Mouse (Mus musculus) heart, embryonic 11.5 days (tissue): ENCODE results near the gene Rnd1. TPM values are rescaled to one million over a fixed set of nuclear protein-coding genes. Genes with fewer than 3 reads are reported as not detected.
A peak's percentile ranks its signal among the peaks of the same experiment; 100 is the strongest.

Experiments
- ATAC-seq: fragments of 200-750 bp; cut with Nextera tagmentation; replicated peaks from 2 replicates; pipeline ENCODE4 v1.8.0; 2017; ENCODE audit warnings: moderate library complexity; ENCODE audit not compliant: insufficient number of reproducible peaks, low FRiP score, low TSS enrichment
- H3K27ac ChIP-seq: fragments of 300-500 bp; sonication (generic); 2 replicates; pipeline ENCODE4 v1.5.1; 2014; ENCODE audit warnings: mild to moderate bottlenecking, low read depth, low read length
- H3K27me3 ChIP-seq: fragments of 300-500 bp; sonication (generic); 2 replicates; pipeline ENCODE4 v1.6.1; 2014; ENCODE audit warnings: mild to moderate bottlenecking, low read length, mixed read lengths; ENCODE audit not compliant: control insufficient read depth, insufficient read depth
- H3K36me3 ChIP-seq: fragments of 300-500 bp; sonication (generic); 2 replicates; pipeline ENCODE4 v1.6.1; 2014; ENCODE audit warnings: mild to moderate bottlenecking, low read length, moderate library complexity, mixed read lengths; ENCODE audit not compliant: control insufficient read depth, insufficient read depth
- H3K4me1 ChIP-seq: fragments of 300-500 bp; sonication (generic); 2 replicates; pipeline ENCODE4 v1.6.1; 2014; ENCODE audit warnings: low read length; ENCODE audit not compliant: control insufficient read depth, insufficient read depth
- H3K4me2 ChIP-seq: fragments of 300-500 bp; sonication (generic); 2 replicates; pipeline ENCODE4 v1.6.1; 2014; ENCODE audit warnings: mild to moderate bottlenecking, moderate library complexity
- H3K4me3 ChIP-seq: fragments of 300-500 bp; sonication (generic); 2 replicates; pipeline ENCODE4 v1.5.1; 2014; ENCODE audit warnings: low read depth, low read length
- H3K9ac ChIP-seq: fragments of 300-500 bp; sonication (generic); 2 replicates; pipeline ENCODE4 v1.6.1; 2014; ENCODE audit warnings: mild to moderate bottlenecking, low read depth, low read length, moderate library complexity
- H3K9me3 ChIP-seq: fragments of 300-500 bp; sonication (generic); replicated peaks from 2 replicates; pipeline ENCODE4 v1.6.1; 2016; ENCODE audit warnings: low read length; ENCODE audit not compliant: control insufficient read depth
- WGBS: fragments of 180-500 bp; shearing (Covaris S2); extraction: QIAGEN DNeasy Blood & Tissue Kit; methylation state at CpG from one replicate; pipeline ENCODE4 v1.1.7; 2014; ENCODE audit not compliant: insufficient replicate concordance; 5-methylcytosine and 5-hydroxymethylcytosine counted together
- polyA plus RNA-seq: library from polyadenylated mRNA; unstranded; fragments of >200 nt; fragmentation: Nextera tagmentation; extraction: Ambion mirVana; gene quantifications from 2 replicates; pipeline ENCODE4 v1.2.1, GENCODE M21; 2014

Gene Rnd1
- polyA plus RNA-seq, 1 experiment from 2014 or later, result 1.2 TPM

GRCm38 (mm10) chr15:98685926-98686325 is 8.7 kb upstream of the Rnd1 start:
- 61% methylated on average over 3 of the region's 3 CpGs for WGBS
- Histone ChIP-seq H3K9me3 (no peaks in the 10 kb centered on the region), H3K4me3 (no peak overlapping the region), H3K9ac (no peak overlapping the region), H3K4me2 (no peak overlapping the region), H3K27me3 (peaks cover 3% of the 10 kb centered on the region; the same call in 1 of the 2 replicates), H3K36me3 (no peaks in the 10 kb centered on the region), H3K4me1 (peaks cover 8% of the 10 kb centered on the region), H3K27ac (no peak overlapping the region)
- ATAC-seq, result no peak

GRCm38 (mm10) chr15:98683746-98684145 is 6.5 kb upstream of the Rnd1 start:
- Histone ChIP-seq H3K27ac (no peak overlapping the region), H3K9ac (no peak overlapping the region), H3K4me2 (no peak overlapping the region), H3K27me3 (peaks cover 5% of the 10 kb centered on the region; the same call in 1 of the 2 replicates), H3K4me1 (peaks cover 4% of the 10 kb centered on the region; the same call in 1 of the 2 replicates), H3K4me3 (no peak overlapping the region), H3K36me3 (no peaks in the 10 kb centered on the region), H3K9me3 (no peaks in the 10 kb centered on the region)
- no peak for ATAC-seq
- 88% methylated on average over 1 of the region's 1 CpGs for WGBS

GRCm38 (mm10) chr15:98683177-98683576 is 5.9 kb upstream of the Rnd1 start:
- Histone ChIP-seq H3K4me3 (no peak overlapping the region), H3K4me2 (no peak overlapping the region), H3K4me1 (peaks cover 4% of the 10 kb centered on the region; the same call in 1 of the 2 replicates), H3K9ac (no peak overlapping the region), H3K36me3 (no peaks in the 10 kb centered on the region), H3K9me3 (no peaks in the 10 kb centered on the region), H3K27me3 (peaks cover 5% of the 10 kb centered on the region; the same call in 1 of the 2 replicates), H3K27ac (no peak overlapping the region)
- ATAC-seq, result no peak
- WGBS, result 55% methylated on average over 10 of the region's 10 CpGs

DNA sequence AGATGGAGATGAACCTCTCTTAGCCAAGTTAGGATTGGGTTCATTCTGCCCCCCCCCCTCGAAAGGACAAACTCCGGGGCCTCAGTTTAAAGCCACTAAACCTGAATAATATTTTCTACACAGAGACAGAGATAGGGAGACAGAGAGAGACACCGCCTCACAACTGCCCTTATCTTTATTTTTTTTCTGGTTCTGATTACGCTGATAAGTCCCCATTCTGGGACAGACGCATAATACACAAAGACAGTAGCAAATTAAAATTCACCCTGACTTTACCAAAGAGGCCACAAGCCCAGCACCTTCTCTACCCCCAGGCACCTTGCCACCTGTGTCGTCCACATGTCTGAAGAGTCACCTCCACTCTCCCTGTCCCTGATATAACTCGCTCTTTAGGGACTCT is 4.4 kb upstream of the Rnd1 start:
- Histone ChIP-seq H3K9me3 (no peaks in the 10 kb centered on the region), H3K4me1 (peaks cover 9% of the 10 kb centered on the region), H3K27me3 (peaks cover 9% of the 10 kb centered on the region), H3K36me3 (no peaks in the 10 kb centered on the region), H3K27ac (no peak overlapping the region), H3K9ac (no peak overlapping the region), H3K4me2 (no peak overlapping the region), H3K4me3 (no peak overlapping the region)
- 72% methylated on average over 7 of the region's 7 CpGs for WGBS
- no peak for ATAC-seq

DNA sequence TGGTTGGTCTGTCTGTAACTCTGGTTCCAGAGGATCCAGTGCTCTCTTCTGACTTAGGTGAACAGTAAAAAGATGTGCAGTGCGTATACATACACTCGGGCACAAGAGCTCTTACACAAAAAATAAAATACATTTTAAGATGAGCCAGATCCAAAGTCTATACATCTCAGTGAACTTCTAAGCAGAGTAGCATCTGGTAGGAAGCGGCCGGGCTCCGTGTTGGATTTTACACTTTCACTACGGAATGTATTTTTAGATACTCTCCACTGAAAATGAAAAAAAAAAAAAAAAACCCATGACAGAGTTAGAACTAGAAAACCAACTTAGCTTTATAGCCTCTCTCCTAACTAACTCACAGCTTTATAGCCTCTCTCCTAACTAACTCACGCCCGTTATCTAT is 3.4 kb upstream of the Rnd1 start:
- H3K4me3 ChIP-seq, result no peak overlapping the region
- H3K4me2 ChIP-seq, result no peak overlapping the region
- H3K27me3 ChIP-seq, result peaks cover 18% of the 10 kb centered on the region
- no peaks in the 10 kb centered on the region for H3K9me3 ChIP-seq
- no peak overlapping the region for H3K9ac ChIP-seq
- WGBS, result 75% methylated on average over 8 of the region's 8 CpGs
- peaks cover 15% of the 10 kb centered on the region for H3K4me1 ChIP-seq
- H3K36me3 ChIP-seq, result no peaks in the 10 kb centered on the region
- no peak for ATAC-seq
- no peak overlapping the region for H3K27ac ChIP-seq

- WGBS, result 55% methylated on average over 7 of the region's 7 CpGs
- no peaks in the 10 kb centered on the region for H3K9me3 ChIP-seq
- H3K27me3 ChIP-seq, result peaks cover 36% of the 10 kb centered on the region
- no peak overlapping the region for H3K4me3 ChIP-seq
- H3K9ac ChIP-seq, result no peak overlapping the region
- no peak for ATAC-seq
- peak overlapping the region; percentile 82; the same call in 1 of the 2 replicates for H3K4me2 ChIP-seq
- no peaks in the 10 kb centered on the region for H3K36me3 ChIP-seq
- peaks cover 22% of the 10 kb centered on the region for H3K4me1 ChIP-seq
- no peak overlapping the region for H3K27ac ChIP-seq
Observed at GRCm38 (mm10) chr15:98677977-98678376, 716 bp upstream of the Rnd1 start.

DNA sequence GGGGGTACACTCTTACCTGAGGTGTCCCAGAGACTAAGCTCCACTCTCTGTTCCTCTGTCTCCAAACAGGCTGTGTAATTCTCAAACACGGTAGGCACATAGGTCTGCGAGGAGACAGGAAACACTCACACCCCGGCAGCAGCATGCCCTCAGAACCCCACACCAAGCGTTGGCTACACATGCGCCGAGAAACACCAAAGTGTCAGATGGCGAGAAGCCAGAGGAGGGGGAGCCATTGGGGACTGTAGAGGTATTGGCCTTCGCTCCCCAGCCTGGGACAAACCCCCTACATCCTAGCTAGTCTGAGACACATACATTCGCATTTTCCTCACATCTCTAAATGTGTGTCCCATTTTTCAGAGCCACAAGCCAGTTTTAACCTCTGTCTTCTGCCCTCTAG is 790 bp downstream of the Rnd1 start:
- WGBS, result 5% methylated on average over 9 of the region's 9 CpGs

DNA sequence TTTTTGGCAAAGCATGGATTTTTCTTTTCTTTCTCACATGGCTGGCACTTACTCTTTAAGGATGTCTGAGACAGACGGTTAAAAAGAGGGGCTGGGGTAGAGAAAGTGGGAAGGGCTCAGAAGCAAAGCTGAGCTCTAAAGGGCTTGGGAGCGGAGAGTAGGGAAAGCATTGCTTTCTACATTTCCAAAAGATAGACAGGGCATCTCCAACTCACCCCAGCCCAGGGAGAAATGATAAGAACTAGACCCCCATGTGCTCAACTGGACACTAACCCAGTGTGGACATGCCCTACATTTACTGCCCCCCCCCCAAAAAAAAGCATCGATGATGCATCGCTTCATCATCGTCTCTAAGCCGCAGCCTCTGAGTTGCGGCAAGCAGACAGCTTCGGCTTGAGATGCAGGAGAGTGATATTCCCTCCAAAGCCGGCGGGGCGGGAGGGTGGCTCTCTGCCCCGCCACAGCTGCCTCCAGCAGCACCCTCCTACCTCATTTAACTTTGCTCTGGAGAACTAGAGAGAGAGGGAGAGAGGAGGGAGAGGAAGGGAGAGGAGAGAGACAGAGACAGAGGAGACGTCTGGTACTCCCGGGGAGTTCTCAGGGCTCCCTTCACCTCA is 1.5 kb downstream of the Rnd1 start:
- Histone ChIP-seq H3K4me3 (peak overlapping the region; percentile 38), H3K27me3 (peaks cover 33% of the 10 kb centered on the region), H3K4me2 (peak overlapping the region; percentile 82), H3K9ac (no peak overlapping the region), H3K4me1 (peaks cover 25% of the 10 kb centered on the region), H3K9me3 (no peaks in the 10 kb centered on the region), H3K36me3 (no peaks in the 10 kb centered on the region), H3K27ac (no peak overlapping the region)
- WGBS, result 7% methylated on average over 14 of the region's 14 CpGs
- no peak for ATAC-seq

More for the DNA sequence above, 790 bp downstream of the Rnd1 start:
- H3K4me1 ChIP-seq, result peaks cover 25% of the 10 kb centered on the region
- peak overlapping the region; percentile 38 for H3K4me3 ChIP-seq
- H3K9ac ChIP-seq, result no peak overlapping the region
- no peaks in the 10 kb centered on the region for H3K36me3 ChIP-seq
- H3K9me3 ChIP-seq, result no peaks in the 10 kb centered on the region
- H3K27me3 ChIP-seq, result peaks cover 36% of the 10 kb centered on the region
- H3K4me2 ChIP-seq, result peak overlapping the region; percentile 82
- no peak for ATAC-seq
- no peak overlapping the region for H3K27ac ChIP-seq

- Histone ChIP-seq H3K9ac (no peak overlapping the region), H3K9me3 (no peaks in the 10 kb centered on the region), H3K4me2 (peak overlapping the region; percentile 82), H3K27me3 (peaks cover 33% of the 10 kb centered on the region), H3K27ac (no peak overlapping the region), H3K4me1 (peaks cover 25% of the 10 kb centered on the region), H3K4me3 (peak overlapping the region; percentile 38; the same call in 1 of the 2 replicates), H3K36me3 (no peaks in the 10 kb centered on the region)
- 30% methylated on average over 11 of the region's 11 CpGs for WGBS
- ATAC-seq, result no peak
Observed at GRCm38 (mm10) chr15:98674994-98675545, 2.2 kb downstream of the Rnd1 start.
